Mouse (Mus musculus) layer of hippocampus, adult 18-20 months (tissue): Measurements from ENCODE around the gene Zfp36. TPM values are rescaled to one million over a fixed set of nuclear protein-coding genes. Genes with fewer than 3 reads are reported as not detected.

Experiments
- DNase-seq, 2 experiments: peaks; one replicate each; pipeline ENCODE4 v3.0.0; 2022; ENCODE audit warnings: low spot score in 2 of 2
- total RNA-seq, 2 experiments: library from RNA; stranded (reverse); gene quantifications; 2 replicates each; pipeline ENCODE4 v1.2.3; 2021

Gene Zfp36
- total RNA-seq, 2 experiments from 2014 or later: 3.5 to 3.7 TPM

DNA sequence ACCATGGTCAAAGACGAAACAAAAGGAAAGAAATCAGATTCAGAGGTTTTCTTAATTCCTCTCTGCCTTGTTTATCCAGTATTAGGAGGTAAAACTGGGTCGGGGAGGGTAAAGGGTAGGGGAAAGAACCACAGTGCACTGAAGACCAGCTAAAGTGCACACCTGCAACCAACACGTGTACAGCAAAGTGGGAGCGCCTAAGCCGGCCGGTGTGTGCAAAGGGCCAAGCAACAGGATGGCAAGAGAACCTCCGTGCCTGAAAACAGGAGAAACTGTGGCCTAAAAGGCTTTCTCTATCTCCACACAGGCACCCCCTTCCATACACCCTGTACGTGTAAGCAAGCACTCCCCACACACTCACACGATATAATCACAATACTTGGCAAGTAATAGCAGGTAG, 5.1 kb upstream of the Zfp36 start:
- DNase-seq: no peak

DNA sequence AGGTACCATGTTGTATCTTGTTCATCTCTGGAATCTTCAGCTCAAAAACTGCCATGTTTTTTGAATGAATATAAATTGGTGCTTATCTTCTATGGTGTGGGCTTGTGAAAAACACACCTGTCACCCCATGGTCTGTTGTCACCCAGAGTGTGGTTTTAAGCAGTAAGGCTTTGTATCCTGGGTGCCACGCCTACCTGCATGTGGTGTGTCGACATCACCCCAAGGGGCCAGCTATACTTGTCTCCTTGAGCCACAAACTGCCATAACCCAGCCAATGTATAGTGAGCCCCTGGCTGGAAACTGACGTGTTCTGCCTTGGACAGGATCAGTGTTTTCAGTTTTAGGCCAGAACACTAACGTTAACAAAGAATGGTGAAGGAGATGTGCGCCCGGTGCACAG, 4.1 kb upstream of the Zfp36 start:
- no peak for DNase-seq

DNA sequence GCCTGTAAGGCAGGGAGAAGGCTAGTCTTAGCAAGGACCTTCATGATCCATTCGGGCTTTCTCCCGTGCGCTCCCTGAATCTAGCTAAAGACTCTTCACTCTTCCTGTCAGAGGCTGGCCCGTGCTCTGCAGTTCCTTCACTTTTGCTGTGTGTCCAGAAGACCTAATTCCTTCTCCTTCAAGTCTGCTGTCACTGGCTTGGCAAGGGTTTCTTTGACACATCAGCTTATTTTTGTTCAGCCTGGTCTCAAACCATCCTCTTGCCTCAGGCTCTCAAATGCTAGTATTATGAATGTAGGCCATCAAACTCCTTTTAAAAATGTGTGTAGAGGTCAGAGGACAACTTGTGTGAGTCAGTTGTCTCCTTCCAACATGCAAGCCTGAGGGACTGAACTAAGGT, 3.6 kb upstream of the Zfp36 start:
- DNase-seq: no peak

DNA sequence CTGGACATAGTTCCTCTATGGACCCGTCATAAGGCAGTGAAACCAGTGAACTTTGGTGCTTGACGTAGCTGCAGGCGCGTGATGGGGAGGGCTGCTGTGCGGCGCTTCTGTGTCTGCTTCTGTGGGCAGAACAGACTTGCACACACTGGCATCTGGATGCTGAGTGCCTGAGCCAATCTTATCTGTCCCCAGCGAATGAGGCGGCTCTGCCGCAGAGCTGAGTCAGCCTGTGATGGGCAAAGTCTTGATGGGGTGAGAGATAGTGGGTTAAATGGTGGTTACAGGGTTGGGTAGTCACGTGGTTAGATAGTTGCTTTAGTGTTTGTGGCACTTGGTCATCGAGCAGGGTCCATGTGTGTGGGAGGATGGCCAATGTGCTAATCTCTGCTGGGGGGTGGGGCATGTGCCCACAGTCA, 2.9 kb upstream of the Zfp36 start:
- DNase-seq: peak; percentile 60 to 73

DNA sequence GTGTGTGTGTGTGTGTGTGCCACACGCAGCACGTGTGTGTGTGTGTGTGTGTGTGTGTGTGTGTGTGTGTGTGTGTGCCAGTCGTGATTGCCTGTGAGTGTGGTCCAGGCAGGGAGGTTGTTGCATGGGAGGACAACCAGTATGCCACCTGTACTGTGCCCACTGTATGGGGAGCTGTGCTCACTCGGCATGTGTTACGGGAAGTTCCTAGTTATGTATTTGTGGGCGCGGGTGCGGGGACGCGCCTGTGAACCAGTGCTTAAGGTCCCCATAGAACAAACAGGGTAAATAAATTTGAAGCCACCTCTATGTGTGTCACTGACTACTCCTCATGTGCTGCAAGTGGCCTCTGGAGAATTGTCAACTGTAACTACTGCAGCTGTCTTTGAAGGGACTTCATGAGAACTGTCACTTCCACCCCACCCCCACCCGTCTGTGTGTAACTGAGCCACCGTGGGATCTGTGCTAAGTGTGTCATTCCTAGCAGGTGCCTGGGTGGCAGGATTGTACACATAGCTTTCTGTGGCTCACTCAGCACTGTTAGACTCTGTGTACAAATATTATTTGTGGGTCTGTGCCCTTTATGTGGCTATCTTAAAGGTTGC, 2.4 kb upstream of the Zfp36 start:
- no peak for DNase-seq

DNA sequence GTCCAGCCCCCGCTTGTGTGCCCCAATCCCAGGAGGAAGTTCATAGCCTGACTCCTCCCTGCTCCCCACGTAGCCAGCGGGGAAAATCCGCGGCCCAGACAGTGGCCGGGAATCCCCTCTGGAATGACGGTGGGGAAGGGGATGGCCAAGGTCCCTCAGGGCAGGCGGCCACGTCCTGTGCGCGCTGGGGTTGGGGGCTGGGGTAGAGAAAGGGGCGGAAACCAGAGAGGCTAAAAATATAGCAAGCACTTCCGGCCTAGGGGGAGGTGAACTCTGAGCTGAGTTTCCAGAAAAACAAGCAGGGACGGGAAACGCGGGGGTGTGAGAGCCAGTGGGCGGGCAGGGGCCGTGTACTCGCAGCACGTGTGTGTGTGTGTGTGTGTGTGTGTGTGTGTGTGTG, 1.9 kb upstream of the Zfp36 start:
- DNase-seq: no peak

DNA sequence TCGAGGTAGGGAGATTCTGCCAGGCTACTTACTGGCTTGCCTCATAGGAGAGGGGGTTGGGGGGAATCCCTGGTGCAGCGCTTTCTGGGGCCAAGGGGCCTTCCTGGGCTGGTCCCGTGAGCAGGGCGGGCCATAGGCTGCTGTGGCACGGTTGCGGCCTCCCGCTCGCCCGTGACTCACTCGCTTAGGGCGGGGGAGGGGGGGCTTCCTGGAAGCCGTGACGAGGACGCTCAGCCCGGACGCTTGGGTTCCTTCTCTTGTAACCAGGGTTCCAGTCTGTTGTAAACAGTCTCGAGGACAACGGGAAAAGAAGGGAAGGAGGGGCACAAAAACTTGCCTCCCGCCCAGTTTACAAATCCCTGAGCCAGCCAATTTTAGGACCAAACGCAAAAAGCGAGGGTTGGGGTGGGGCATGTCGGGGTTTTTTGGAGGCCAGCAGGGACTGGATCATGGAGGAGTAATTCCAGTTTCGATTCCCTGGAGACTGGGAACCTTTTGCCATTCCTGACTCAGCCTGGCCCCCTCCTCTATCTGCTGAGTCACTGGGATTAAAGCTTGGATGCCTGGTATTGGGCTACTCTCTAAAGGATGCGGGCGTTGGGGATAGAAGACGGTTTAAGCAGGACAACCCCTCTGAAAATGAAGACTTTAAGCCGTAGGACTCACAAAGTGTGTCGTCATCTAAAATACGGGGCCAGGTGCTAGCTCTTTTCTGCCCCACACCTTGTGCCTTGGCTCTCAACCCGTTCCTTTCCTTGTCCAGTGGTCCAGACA, 1.2 kb upstream of the Zfp36 start:
- DNase-seq: no peak

DNA sequence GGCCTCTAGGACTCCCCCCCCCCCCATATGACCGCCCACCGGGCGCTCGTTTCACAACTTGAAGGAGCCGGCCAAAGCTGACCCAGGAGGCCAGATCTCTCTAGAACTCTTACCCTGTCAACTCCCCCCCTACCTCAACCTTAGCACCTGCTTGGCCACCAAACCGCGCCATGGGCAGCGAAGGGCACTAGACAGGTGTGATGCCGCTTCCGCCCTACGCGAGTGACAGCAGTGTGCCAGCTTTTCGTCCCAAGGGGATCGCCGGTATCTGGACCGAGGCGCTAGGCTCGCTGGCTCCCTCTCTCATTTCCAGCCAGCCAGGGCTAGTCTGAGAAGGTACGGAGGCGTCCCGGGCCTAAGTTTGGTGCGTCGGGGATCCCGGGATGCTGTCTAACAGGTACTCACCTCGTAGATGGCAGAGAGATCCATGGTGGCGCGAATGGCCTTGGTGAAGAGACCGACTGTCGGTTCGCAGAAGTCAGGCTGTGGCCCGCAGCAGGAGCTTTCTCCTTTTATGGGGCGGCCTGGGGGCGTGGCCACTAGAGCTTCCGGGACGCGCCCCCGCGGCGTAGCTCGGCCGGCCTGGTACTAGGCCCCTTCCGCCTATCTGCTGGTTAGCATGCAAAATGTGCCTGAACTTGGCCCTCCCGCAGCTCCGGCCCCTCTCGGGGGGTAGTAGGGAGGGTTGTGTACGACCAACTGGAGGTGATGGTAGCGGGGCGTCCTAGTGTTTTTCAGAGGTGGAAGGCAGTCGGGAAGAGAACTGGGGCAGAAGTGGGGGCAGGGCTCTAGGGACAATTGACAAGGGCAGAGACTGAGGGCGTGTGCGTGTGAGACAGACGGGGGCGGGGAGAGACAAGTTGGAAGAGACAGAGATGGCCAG, 1.0 kb downstream of the Zfp36 start:
- DNase-seq: peak; percentile 61 to 84

DNA sequence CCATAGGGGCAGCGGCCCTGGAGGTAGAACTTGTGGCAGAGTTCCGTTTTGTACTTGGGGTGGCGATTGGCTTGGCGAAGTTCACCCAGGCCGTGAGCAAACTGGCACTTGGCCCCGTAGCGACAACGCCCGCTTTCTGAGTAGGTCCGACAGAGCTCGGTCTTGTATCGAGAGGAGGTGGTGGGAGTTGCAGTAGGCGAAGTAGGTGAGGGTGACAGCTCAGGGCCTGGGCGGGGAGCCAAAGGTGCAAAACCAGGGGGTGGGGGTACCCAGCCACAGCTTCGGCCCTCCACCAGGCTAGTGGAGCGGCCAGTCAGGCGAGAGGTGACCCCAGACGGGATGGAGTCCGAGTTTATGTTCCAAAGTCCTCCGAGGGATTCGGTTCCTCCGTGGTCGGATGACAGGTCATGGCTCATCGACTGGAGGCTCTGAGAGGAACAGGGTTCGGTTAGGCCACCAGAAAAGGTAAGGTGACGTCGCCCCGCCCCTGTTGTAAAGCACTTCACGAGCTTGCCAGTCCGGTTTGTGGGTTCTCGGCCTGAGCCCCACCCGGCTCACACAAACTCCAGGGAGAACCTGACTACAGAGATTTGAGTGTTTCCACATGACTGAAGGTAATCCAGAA, 1.9 kb downstream of the Zfp36 start:
- DNase-seq: no peak

DNA sequence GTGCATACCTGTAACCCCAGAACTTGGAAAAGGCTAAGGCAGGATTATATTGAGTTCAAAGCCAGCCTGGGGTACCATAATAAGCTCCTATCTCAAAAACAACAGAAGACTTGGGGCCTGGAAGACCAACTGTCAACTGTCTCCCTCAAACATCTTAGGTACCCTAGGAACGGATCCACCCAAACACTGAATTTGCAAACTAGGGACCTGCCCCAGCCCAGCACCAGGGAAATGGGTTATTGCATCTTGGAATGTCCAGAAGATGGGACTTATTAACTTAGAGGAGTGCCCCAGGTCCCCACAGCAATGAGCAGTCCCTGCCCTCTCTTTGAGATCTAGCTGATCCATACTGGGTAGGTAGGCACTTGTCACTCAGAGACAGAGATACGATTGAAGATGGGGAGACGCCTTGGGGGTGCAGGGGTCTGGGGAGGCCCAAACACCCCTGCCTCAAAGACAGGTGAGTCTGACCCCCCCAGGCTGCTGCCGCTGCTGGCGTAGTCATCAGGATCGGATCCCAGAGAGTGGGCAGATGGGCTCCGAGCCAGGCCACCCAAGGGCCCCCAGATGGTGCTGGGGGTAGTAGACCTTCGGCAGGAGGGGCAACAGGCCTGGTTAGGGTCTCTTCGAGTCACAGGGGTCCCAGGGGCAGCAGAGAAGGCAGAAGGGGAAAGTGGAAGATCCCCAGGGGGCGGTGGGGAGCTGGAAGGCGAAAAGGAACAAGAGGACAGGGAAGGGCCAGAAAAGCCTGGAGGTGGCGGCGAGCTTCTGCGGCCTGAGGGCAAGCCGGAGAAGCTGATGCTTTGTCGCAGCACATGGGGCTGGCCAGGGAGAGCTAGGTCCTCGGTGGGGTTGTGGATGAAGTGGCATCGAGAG, 2.6 kb downstream of the Zfp36 start:
- DNase-seq: no peak

DNA sequence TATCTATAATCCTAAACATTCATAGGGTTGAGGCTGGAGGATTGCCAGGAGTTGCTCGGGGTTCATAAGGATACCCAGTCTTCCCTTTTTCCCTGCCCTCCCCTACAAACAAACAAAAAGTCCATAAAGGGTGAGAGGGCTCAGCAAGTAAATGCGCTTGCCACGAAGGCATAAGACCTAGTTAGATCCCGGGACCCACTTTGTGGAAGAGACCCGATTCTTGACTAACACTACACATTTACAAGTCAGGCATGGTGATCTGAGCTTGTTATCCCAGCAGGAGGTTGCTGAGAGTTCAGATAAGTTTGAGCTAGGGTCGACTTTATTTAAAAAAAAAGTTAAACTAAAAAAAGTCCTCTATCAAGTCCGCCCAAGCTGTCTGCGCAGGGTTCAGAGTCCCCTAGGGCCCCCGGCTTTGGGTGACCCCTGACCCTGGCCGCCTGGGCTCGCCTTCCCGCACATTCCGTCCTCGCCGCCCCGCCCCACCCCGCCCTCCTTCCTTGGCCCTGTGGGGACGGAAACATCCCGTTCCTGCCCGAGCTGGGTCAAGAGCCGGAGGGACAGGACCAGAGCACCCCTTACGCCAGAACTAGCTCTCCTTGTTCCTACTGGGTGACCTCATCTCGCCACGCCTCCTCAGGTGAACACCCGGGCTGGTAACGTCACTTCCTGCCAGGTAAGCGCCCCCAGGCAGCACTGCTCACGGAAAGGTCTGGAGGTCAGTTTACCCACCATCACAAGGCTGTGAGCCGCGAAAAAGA, 3.9 kb downstream of the Zfp36 start:
- no peak for DNase-seq

DNA sequence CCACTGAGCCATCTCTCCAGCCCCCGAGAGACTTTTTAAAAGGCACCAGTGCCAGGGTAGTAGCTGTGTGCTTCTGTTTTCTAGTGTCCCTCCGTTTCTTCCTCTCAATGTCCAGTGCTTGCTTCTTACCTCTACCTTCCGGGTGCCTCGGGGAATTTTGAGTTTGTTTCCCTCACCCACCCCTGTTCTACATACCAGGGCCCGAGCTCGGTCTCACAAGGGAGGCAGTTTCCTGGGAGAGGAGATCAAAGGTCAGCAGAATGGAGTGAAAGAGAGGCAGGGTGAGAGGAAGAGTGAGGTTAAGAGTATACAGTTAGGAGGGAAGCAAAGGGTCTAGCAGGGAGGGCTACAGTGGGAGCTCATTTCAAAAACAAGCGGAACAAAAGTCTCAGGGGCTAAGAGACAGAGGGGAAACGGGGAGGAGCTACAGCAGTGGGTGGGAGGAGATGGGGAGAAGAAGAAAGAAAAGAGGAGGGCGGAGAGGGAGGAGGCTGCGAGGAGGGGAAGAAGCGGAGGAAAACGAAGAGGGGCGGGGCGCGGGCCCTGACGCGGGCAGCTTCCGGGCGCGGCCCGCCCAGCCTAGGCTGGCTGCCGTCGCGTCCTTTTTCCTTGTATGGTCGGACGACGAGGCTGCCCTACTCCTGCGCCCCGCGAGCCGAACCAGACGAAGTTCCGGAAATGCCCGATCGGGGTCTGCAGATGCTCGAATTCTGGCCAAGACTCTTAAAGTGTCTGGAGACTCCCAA, 4.7 kb downstream of the Zfp36 start:
- DNase-seq: peak; percentile 32 to 76

DNA sequence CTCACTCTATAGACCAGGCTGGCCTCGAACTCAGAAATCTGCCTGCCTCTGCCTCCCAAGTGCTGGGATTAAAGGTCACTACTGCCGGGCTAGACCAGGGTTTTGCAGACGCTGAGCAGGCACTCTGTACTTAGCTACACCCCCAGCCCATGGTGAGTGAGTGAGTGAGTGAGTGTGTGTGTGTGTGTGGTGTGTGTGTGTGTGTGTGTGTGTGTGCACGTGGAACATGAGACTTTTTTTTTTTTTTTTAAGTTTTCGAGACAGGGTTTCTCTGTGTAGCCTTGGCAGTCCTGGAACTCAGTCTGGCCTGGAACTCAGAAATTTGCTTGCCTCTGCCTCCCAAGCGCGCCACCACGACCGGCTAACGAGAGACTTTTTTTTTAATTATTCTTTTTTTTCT, 5.4 kb downstream of the Zfp36 start:
- DNase-seq: no peak

DNA sequence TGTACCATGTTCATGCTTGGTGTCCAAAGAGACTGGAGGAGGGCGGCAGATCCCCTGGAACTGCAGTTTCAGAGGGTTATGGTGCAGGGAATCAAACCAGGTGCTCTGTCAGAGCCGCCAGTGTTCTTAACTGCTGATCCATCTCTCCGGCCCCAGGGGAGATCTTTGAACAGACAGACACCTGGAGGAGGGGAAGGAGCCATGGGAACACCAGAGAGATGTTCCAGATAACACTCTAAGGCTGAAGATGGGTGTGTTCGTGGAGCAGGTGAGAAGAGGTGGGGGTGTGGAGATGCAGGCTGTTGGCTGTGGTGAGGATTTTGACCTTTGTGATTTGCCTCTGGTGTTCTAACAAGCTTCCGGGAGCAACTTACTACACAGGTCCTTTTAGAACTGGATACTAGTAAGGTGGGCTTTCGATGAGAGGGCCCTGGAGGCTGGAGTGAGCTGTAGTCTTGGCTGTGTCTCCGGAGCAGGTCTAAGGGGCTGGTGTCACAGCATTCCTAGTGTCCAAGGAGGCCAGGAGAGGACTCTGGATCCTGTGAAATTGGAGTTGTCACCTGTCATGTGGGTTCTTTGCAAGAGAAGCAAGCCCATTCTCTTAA, 6.1 kb downstream of the Zfp36 start:
- no peak for DNase-seq

DNA sequence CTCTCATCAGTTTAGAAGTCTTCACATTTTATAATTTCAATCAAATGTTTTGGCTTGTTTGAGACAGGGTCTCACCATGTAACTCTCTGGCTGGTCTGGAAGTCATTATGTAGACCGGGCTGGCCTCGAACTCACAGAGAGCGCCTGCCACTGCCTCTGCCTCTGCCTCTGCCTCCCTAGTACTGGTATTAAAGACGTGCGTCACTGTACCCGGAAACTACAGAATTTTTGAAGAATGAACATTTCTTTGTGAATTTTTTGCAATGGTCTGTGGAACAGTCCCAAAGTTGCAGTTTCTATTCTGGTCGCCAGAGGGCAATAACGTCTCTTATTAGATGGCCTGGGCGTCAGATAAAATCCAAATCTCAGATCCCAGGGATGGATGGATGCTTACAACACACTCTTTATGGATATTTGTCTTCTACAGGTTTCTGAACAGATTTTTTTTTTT, 6.9 kb downstream of the Zfp36 start:
- peak; percentile 54 to 90 for DNase-seq

DNA sequence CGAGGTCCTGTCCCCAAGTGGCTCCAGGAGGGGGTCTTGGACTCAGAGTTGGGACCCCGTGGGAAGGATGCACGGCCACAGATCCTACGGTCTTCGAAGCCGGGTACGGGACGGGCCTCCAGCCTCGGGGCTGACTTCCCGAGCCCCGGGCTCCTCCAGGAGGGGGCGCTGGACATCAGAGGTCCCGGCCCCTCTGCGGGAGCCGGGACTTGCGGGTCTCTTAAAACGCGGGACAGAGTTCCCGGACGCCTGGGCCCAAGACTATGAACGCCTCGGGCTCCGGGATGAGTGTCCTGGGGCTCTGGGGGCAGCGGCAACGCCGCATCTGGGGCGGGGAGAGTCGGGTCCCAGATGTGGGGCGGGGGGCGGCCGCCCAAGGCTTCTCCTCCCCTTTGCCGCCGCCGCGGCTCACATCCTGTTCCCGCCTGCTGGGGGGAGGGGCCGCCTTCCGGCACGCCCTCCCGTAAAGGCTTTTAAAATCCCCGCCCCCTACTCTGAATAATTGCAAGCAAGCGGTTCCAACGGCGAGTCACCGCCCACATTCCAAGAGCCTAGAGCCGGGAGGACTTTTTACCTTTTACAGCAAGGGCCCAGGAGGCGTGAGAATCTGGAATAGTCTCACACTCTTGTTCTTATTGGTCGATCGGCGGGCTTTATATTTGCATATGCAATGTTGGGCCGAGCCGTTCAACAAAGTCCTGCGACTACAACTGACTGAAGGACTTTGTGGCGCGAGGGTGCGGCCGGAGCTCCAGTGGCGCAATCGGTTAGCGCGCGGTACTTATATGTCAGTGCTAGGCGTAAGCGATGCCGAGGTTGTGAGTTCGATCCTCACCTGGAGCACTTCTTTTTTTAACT, 7.6 kb downstream of the Zfp36 start, which contains the start of gene Plekhg2:
Plekhg2 (minus strand) TSS at position 349 of the 858 bp plus-strand sequence.
- peak; percentile 89 to 94 for DNase-seq

DNA sequence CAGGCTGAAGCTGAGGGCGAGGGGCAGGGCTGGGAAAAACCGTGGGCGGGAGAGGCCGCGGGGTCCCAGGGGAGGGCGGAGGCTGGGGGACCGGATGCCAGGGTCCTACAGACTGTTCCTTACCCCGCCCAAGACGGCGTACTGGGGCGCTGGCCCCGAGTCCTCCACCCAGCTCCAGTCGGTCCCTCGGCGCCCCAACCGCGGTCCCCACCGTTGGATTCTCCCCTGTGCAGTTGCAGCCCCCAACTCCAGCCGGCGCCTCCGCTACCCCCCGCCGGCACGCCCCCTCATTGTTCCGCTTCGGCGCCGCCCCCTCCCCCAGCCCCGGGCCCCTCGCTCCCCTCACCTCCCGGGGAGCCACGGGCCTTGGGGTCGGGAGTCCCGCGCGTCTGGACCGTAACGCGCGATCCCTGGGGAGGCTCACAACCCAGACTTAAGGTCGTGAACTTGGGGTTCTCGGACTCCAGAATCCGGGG, 8.5 kb downstream of the Zfp36 start:
- DNase-seq: no peak
